In the genomic region with DNA sequence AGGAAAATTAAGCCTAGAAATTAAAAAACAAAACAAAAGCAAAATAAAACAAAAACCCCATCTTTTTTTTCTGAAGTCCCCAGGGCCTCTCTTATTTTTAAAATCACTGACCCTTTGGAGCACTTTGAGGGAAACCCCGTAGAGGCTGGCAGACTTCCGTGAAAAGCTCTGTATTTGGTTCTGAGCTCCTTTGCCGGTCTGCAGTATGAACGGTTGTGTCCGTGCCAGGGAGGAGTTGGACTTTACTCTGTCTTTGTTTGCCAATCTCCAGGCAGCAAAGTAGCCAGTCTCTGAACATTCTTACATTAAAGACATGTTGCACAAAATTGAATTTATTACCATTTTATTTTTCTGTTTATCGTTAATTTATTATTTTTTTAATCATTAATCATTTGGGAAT, we compare ENCODE assay signal across 18 mouse cellular contexts. TPM values are rescaled to one million over a fixed set of nuclear protein-coding genes. Genes with fewer than 3 reads are reported as not detected.
A peak's percentile ranks its signal among the peaks of the same experiment; 100 is the strongest.
DNase-seq lines count a peak whose midpoint lies in the region; ATAC-seq lines count a peak whose summit lies in the region.
"Had no signal": no experiment of that assay in that cellular context is flagged by ENCODE, and none has a peak within 500 bp of the region (broad histone marks: within the 10 kb centered on the region; RNA-seq: fewer than 3 reads in every experiment).

No protein-coding gene starts in this region.

- H3K27me3 ChIP-seq in intestine, embryonic 16.5 days (replicated peaks; ENCODE audit: control insufficient read depth, insufficient read depth, low read length) = no peaks in the 10 kb centered on the region

- H3K9ac ChIP-seq in intestine, embryonic 16.5 days (ENCODE audit: low read depth, low read length) = no peak overlapping the region
- H3K9ac ChIP-seq: hindbrain, embryonic 13.5 days; liver, embryonic 14.5 days had no signal

- no peak overlapping the region for H3K27ac ChIP-seq in intestine, embryonic 16.5 days (ENCODE audit: low read length)
- H3K27ac ChIP-seq: embryonic facial prominence, embryonic 10.5 days; hindbrain, embryonic 13.5 days; liver, embryonic 14.5 days; macrophage had no signal

- peak; percentile 70 to 81 for DNase-seq in kidney, adult 8-10 months
- no peak for DNase-seq in kidney, postnatal 4 days
- DNase-seq in kidney, postnatal 25 days = peak; percentile 69 to 76
- no peak for DNase-seq in heart, postnatal 10 days
- DNase-seq in right cerebral cortex, adult 2 months (ENCODE audit: low spot score in 2 of 2) = no peak
- DNase-seq in thymus, postnatal 36 days = no peak
- DNase-seq: adrenal gland, postnatal 25 days; cerebellum, adult 18-20 months; heart, postnatal 14 days; right cerebral cortex, adult 18-20 months had no signal

- H3K36me3 ChIP-seq in intestine, embryonic 16.5 days (ENCODE audit: control insufficient read depth, insufficient read depth, low read length) = no peaks in the 10 kb centered on the region
- H3K36me3 ChIP-seq: hindbrain, embryonic 13.5 days had no signal

- intact Hi-C loops in heart, postnatal 10 days (cut with DNase I) = no loop called here

- no peak overlapping the region for H3K4me3 ChIP-seq in intestine, embryonic 16.5 days (ENCODE audit: low read length)
- H3K4me3 ChIP-seq: embryonic facial prominence, embryonic 10.5 days; hindbrain, embryonic 13.5 days had no signal

- no peaks in the 10 kb centered on the region for H3K9me3 ChIP-seq in intestine, embryonic 16.5 days (ENCODE audit: control insufficient read depth, low read length)
- H3K9me3 ChIP-seq: hindbrain, embryonic 13.5 days had no signal

- WGBS in intestine, embryonic 16.5 days = 61% methylated on average over 6 of the region's 6 CpGs

- H3K4me2 ChIP-seq in intestine, embryonic 16.5 days (ENCODE audit: low read depth, low read length) = no peak overlapping the region
- H3K4me2 ChIP-seq: heart, embryonic 11.5 days; hindbrain, embryonic 13.5 days; midbrain, embryonic 11.5 days had no signal

- ATAC-seq in intestine, embryonic 16.5 days = peak; percentile 75
- ATAC-seq: Patski had no signal

- peaks cover 28% of the 10 kb centered on the region for H3K4me1 ChIP-seq in intestine, embryonic 16.5 days (ENCODE audit: control insufficient read depth, insufficient read depth, low read length)

RNA-seq across cellular contexts. Expression of a gene that starts 45.7 kb away (rescaled TPM):
- 15.4 and 17.4 TPM in 2 replicates for polyA plus RNA-seq in intestine, embryonic 16.5 days (2015; fragmentation: Nextera tagmentation; extraction: Ambion mirVana)
- total RNA-seq in heart, postnatal 10 days (2021) = 10 to 100 TPM in 1 of 2 experiments, 1 to 10 TPM in 1; 7.7 to 11.7 TPM

Comparison
In these comparisons a context has a peak if more than half of its experiments do, and no peak if none do; other contexts are left out.
1. DNase-seq: peak in kidney, adult 8-10 months (2 of 2) and kidney, postnatal 25 days (2 of 2); none in kidney, postnatal 4 days (0 of 2), heart, postnatal 10 days (0 of 2), right cerebral cortex, adult 2 months (0 of 2) and thymus, postnatal 36 days (0 of 2).